Mouse (Mus musculus): ENCODE measurements around the gene Cdk4. TPM values are rescaled to one million over a fixed set of nuclear protein-coding genes. Genes with fewer than 3 reads are reported as not detected.

Cdk4 gene
- 10 to 100 TPM; 33.5 to 40.5 TPM for total RNA-seq (2021)
- long read RNA-seq, experiment 1, transcript Cdk4-201 (8 exons, 2,053 nt), result major isoform, 26 of 33 reads
- long read RNA-seq, experiment 1, partial matches to known transcripts, result 1 of 33 reads
- long read RNA-seq, experiment 1, other reads (novel, unspliced or antisense), result 6 of 33 reads
- long read RNA-seq, experiment 2, transcript Cdk4-201 (8 exons, 2,053 nt), result major isoform, 21 of 33 reads
- long read RNA-seq, experiment 2, partial matches to known transcripts, result 0 of 33 reads
- long read RNA-seq, experiment 2, other reads (novel, unspliced or antisense), result 11 of 33 reads

- Histone ChIP-seq H3K4me3 (peak within 1 kb of the TSS; percentile 92), H3K27ac (peak within 1 kb of the TSS; percentile 95)
- DNase-seq, result peak; percentile 99
- intact Hi-C loops (cut with DNase I), result no loop called here
- TF ChIP-seq CTCF (IDR thresholded peaks at IDR 0.05), result 0 out of 2 replicates have a peak, but pooled peaks have one; percentile 2
Observed at GRCm38 (mm10) chr10:127063239-127063872, at the start of gene Cdk4. Gene Cdk4 (plus strand): TSS chr10:127063534.

GRCm38 (mm10) chr10:127016488-127016887, 46.8 kb upstream of the Cdk4 start:
- intact Hi-C loops (cut with DNase I), result no loop called here

DNA sequence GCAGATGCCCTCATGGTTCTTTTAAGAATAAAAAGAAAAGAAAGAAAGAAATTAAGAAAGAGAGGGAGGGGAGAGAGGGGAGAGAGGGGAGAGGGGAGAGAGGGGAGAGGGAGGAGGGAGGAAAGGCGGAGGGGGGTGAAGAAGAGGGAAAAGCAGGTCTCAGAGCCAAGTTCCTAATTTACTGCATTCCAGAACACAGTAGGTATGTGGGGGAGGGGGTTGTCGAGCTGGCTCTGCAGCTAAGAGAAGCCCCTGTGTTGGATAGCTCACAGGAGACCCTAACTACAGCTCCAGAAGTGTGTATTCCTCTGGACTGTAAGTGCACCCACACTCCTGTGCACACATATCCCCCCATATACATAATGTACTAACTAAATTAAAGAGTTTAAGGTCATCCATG, 46.3 kb upstream of the Cdk4 start:
- DNase-seq, result no peak
- Histone ChIP-seq H3K4me3 (no peak overlapping the region), H3K27ac (no peak overlapping the region)
- intact Hi-C loops (cut with DNase I), result no loop called here
- no peak for TF ChIP-seq CTCF (IDR thresholded peaks at IDR 0.05)

More at GRCm38 (mm10) chr10:127016488-127016887, 46.8 kb upstream of the Cdk4 start:
- no peak for DNase-seq
- peak; percentile 49 for TF ChIP-seq CTCF (IDR thresholded peaks at IDR 0.05)
- Histone ChIP-seq H3K27ac (no peak overlapping the region), H3K4me3 (no peak overlapping the region)

- no peak overlapping the region for H3K27ac ChIP-seq
- intact Hi-C loops (cut with DNase I), result no loop called here
- TF ChIP-seq CTCF (IDR thresholded peaks at IDR 0.05), result no peak
- no peak overlapping the region for H3K4me3 ChIP-seq
- no peak for DNase-seq
Observed at GRCm38 (mm10) chr10:127018422-127018821, 44.9 kb upstream of the Cdk4 start.

DNA sequence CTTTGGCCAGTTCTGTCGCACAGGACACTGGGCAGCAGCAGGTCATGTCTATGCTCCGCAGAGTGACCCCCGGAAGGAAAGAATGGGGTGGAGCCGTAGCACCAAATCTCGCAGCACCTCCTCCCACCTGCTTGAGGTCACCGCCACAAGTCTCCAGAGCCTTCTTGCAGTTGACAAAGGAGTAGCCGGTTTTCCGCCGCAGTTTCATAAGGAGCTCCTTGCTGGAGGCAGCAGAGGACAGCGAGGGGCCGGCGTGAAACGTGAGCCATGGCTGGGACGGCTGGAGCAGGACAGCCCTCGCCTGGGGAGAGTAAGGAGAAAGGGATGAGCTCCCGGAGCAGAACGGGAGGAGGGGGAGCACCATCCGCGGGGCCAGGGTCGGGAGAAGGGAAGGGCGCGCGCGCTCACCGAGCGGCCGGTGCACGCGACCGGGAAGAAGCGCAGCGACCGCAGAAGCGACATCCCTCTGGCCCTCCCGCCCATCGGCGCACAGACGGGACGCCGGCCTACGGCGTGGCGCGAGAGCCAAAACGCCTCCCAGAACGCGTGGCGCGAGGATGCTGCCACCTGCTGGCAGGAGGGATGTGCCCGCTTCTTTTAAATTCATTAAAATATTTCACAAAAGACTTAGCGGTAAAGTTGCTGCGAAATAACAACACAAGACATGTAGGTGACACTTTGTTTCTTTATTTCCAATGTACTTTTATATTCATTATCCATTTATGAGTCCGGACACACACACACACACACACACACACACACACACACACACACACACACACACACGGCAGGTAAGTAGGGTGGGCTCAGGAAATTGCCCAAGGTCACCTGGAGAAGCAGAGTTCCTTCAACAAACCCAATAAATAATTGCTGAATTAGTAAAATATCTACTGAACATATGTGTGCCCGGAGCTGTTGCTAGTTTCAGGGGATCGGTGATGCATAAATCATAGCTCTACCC, 32.7 kb upstream of the Cdk4 start, which contains the start of gene Tsfm:
Gene Tsfm (minus strand): TSS at position 505 of the 961 bp plus-strand sequence.
- H3K4me3 ChIP-seq, result peak within 1 kb of the TSS; percentile 98
- peak within 1 kb of the TSS; percentile 90 for H3K27ac ChIP-seq
- TF ChIP-seq CTCF (IDR thresholded peaks at IDR 0.05), result no peak; the same call in none of the 2 replicates
- peak; percentile 96 for DNase-seq
- intact Hi-C loops (cut with DNase I), result loop anchor here (1.0 to 2.0 kb wide), 2 partner anchors 44 to 111 kb away; no protein-coding TSS in a partner anchor

DNA sequence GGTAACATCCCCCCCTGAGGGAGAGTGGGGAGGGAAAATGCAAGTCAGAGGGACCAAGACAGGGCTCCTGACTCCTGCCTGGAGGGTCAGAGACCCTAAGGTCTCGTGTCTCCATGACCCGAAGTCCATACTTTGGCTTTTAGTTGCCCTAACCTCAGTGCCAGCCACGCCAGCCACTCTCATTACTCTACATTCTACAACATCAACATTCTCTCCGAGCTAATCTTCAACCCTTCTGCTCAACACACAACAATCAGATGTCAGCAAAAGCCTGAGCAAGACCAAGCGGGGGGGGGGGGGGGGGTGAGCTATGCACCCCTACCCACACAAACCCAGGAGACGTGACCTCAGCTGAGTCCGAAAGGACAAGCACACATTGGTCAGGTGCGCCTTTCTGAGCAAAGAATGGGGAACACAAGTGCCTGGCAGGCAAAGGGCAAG, 30.0 kb upstream of the Cdk4 start:
- Histone ChIP-seq H3K4me3 (no peak overlapping the region), H3K27ac (no peak overlapping the region)
- no peak for TF ChIP-seq CTCF (IDR thresholded peaks at IDR 0.05)
- intact Hi-C loops (cut with DNase I), result no loop called here
- DNase-seq, result no peak

DNA sequence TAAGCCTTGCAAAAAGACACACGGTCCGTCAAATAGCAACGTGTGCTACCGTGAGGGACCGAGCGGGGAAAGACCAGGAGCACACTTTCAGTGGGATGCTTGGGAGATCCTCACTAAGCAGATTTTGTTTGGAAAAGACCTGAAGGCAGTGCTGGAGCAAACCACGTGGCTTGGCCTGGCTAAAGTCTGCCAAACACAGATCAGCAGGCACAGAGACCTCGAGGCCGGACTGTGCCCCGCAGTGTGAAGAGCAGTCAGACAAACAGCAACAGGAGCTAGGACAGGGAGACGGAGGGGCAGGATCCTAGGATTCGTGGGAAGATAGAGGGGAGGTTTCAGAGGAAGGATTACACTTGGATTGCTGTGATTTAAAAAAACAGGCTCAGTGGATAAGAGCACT, 27.1 kb upstream of the Cdk4 start:
- intact Hi-C loops (cut with DNase I), result no loop called here
- Histone ChIP-seq H3K27ac (no peak overlapping the region), H3K4me3 (no peak overlapping the region)
- no peak for TF ChIP-seq CTCF (IDR thresholded peaks at IDR 0.05)
- no peak for DNase-seq

DNA sequence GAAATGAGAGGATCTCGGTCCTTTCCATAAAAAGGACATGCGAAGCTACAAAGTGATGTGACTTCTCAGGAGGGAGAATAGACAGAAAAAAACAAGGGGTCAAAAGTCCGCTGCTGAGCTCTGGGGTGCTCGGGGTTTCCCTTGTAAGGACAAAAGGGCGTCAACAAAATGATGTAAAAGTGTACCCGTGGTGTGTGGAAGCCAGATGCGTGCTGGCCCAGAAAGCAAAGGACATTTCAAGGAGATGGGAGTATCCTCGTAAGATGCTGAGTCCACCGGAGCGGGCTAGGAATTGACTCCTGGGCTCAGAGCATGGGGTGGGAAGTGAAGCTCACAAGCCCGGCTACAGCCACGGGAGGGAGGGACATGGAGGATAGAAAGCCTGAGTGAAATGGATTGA, 25.7 kb upstream of the Cdk4 start:
- DNase-seq, result no peak
- Histone ChIP-seq H3K4me3 (no peak overlapping the region), H3K27ac (no peak overlapping the region)
- intact Hi-C loops (cut with DNase I), result no loop called here
- TF ChIP-seq CTCF (IDR thresholded peaks at IDR 0.05), result no peak

DNA sequence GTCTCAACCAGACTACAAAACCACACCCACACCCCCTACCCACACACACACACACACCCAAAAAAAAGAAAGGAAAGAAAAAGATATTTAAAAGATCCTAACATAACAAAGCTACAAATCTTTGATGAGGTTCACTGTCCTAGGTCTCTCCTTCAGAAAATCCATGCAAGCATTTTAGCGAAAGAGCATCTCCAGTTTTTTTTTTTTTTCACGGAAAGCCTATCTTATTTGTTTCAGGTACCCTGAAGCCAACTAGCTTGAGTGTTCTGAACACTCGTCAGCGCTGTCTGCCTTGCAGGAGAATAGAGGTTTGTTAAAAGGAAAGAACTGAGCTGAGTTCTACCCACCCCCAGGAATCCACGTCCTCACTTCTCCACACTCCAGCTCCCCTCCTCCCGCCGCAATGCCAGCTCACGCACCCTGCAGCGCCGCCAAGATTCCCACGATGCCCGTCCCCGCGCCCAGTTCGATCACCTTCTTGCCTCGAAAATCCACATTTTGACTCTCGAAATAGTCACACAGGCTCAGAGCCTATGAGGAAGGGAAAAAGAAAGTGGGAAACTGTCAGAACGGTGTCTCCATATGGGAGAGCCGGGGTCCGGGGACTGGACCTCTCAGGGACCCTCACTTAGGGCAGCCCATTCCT, 22.6 kb upstream of the Cdk4 start:
- Histone ChIP-seq H3K4me3 (peak overlapping the region; percentile 89), H3K27ac (peak overlapping the region; percentile 88)
- no peak for TF ChIP-seq CTCF (IDR thresholded peaks at IDR 0.05)
- no peak for DNase-seq
- intact Hi-C loops (cut with DNase I), result no loop called here

DNA sequence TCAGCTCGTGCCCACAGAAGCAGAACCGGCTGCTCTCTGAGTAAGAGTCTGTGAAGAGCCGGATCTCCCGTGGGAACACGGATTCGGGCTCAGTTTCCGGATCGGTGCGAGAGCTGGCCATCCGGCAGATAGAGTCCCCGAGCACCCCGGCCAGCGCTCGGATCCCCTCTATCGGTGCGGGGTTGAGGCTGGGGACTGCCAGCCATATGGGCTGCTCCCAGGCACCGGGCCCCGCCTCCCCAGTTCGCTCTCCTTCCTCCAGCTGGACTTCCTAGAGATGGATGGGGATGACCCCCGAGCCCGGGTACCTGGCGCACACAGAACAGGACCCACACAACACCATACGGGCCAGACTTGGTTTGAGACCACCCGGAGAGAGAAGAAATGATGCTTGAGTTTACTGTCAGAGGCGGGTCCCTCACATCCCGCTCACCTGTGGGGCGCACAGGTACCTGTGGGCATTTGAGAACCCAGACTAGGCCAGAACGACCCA, 22.0 kb upstream of the Cdk4 start, which contains the start of the genes Mettl1 and Eef1akmt3:
Gene Mettl1 (plus strand): TSS at position 141 of the 493 bp plus-strand sequence.
Gene Eef1akmt3 (minus strand): TSS at position 240 of the 493 bp plus-strand sequence.
- TF ChIP-seq CTCF (IDR thresholded peaks at IDR 0.05), result no peak
- peak within 1 kb of the TSS; percentile 89 for H3K4me3 ChIP-seq
- DNase-seq, result peak; percentile 55
- H3K27ac ChIP-seq, result peak within 1 kb of the TSS; percentile 88
- intact Hi-C loops (cut with DNase I), result no loop called here

DNA sequence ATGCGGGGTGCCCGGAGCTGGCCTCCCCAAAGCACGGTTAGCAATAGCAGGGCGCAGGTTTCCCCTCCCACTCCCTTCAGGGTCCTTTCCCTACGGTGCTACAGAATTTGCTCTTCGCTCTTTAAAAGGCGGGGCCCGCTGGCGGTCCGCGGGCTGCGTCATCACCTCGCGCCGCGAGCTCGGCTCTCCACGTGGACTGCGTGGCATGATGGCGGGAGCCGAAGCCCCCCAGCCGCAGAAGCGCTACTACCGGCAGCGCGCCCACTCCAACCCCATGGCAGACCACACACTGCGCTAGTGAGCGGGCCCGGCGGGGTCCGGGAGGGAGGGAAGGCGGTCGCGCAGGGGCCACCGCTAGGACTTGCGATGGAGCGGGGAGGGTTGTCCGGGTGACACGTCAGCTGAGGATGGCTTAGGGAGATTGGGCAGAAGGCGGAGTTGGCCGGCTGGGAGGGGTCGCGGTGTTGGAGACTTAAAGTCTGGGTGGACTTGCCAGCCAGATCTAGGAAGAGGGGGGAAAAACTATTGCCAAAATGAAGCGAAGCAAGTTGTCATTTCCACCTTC, 21.5 kb upstream of the Cdk4 start:
- TF ChIP-seq CTCF (IDR thresholded peaks at IDR 0.05), result no peak
- intact Hi-C loops (cut with DNase I), result no loop called here
- peak; percentile 92 for DNase-seq
- Histone ChIP-seq H3K27ac (peak overlapping the region; percentile 88), H3K4me3 (peak overlapping the region; percentile 89)
